Mouse (Mus musculus) bone marrow macrophage, adult 2 months (primary cell): Measurements from ENCODE around the gene Ash1l. TPM values are rescaled to one million over a fixed set of nuclear protein-coding genes. Genes with fewer than 3 reads are reported as not detected.

Source experiments
- H3K27ac ChIP-seq: 2 replicates; pipeline ENCODE4 v1.5.1; 2012; ENCODE audit warnings: low read depth, low read length; ENCODE audit not compliant: insufficient read depth
- H3K4me1 ChIP-seq: 2 replicates; pipeline ENCODE4 v1.6.1; 2012; ENCODE audit warnings: low read length; ENCODE audit not compliant: control insufficient read depth, insufficient read depth
- H3K4me3 ChIP-seq: 2 replicates; pipeline ENCODE4 v1.5.1; 2012; ENCODE audit warnings: mild to moderate bottlenecking, low read length, moderate library complexity; ENCODE audit not compliant: insufficient read depth
- CTCF ChIP-seq: IDR thresholded peaks from 2 replicates; pipeline ENCODE4 v1.5.1; 2012; ENCODE audit warnings: low read depth, mild to moderate bottlenecking, low read length, moderate library complexity
- POLR2A ChIP-seq: IDR thresholded peaks from 2 replicates; pipeline ENCODE4 v1.6.1; 2012; ENCODE audit warnings: mild to moderate bottlenecking, low read depth, low read length, borderline replicate concordance
- polyA plus RNA-seq: library from polyadenylated mRNA; stranded (reverse); fragments of >200 nt; gene quantifications from 2 replicates; pipeline ENCODE4 v1.2.4, GENCODE M21; 2012; ENCODE audit not compliant: missing spikeins, insufficient read depth, insufficient read length

The Ash1l gene
- polyA plus RNA-seq, 1 experiment: 23.1 TPM

DNA sequence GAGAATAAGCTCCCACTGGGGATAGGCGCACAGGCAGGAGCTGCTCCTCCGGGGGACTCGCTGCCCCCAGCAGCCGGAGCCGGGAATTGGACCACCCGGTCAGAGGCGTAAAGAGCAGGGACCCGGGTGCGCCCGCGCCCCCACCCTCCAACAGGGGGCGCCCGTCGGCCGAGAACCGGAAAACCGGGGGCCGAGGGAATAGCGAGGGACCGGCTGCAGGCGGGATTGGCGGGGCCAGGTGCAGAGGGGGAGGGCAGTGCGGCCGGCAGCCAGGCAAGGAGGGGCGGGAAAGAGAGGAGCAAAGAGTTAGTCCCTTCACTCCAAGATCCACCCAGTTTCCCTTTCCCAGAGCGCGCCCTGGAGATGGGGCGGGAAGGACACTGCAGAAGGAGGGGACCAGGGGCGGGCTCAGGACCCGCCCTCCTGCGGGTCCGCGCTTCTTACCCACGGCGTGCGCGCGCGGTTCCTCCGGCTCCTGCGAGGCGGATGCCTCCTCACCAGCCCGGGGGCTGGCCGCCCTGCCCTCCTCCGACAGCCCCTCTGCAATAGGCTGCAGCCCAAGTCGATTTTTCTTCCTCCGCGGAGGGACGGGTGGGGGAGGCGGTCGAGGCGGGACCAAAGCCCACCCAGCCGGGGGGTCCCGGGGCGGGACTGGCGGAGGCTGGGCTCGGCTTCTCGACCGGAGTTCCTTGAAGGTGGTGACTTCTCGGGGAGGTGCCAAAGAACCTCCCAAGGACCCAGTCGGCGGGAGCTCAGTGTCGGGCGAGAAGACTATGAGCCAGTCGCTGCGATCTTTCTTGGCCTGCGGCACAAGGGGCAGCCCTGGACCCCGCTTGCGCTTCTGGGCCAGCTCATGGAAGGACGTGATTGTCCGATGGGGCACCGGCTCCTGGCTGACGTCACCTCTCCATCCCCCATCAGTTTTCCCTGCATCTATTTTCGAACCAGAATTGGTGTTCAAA, 140.6 kb downstream of the Ash1l start:
- H3K27ac ChIP-seq: no peak overlapping the region
- TF ChIP-seq CTCF (peak; percentile 49), POLR2A (no peak)
- peak overlapping the region; percentile 74 for H3K4me3 ChIP-seq
- H3K4me1 ChIP-seq: peaks cover 14% of the 10 kb centered on the region

DNA sequence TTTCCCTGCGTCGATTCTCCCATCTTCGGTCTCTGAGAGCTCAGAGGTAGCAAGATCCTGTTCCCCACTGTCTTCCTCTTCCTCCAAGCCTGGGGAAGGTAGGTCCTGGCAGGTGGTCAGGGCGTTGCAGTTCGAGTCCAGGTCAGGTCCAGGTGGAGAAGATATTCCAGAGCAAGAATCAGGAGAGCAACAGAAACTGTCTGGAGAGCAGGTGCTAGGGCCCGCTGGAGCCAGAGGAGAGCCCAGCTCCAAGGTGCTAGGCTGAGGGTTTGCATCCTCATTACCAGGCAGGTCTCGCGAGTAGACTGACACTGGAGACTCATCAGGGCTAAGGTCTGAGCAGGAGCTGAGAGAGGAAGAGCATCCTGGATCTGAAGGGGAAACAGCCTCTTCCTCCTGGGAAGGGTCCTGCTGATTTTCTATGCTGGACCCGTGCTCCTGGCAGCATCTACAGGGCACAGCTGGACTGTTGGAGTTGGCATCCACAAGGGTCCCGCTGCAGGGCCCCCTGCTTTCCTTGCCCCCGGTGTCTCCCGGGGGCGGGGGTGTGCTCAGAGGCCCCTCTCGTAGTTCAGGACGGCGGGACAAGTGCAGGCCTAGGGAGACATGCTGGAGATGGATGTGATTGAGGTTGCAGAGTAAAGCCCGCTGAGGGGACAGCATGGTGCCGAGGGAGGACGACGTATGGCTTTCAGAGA, 141.5 kb downstream of the Ash1l start:
- Histone ChIP-seq H3K4me1 (peaks cover 14% of the 10 kb centered on the region), H3K4me3 (no peak overlapping the region), H3K27ac (no peak overlapping the region)
- TF ChIP-seq POLR2A (no peak), CTCF (no peak)

DNA sequence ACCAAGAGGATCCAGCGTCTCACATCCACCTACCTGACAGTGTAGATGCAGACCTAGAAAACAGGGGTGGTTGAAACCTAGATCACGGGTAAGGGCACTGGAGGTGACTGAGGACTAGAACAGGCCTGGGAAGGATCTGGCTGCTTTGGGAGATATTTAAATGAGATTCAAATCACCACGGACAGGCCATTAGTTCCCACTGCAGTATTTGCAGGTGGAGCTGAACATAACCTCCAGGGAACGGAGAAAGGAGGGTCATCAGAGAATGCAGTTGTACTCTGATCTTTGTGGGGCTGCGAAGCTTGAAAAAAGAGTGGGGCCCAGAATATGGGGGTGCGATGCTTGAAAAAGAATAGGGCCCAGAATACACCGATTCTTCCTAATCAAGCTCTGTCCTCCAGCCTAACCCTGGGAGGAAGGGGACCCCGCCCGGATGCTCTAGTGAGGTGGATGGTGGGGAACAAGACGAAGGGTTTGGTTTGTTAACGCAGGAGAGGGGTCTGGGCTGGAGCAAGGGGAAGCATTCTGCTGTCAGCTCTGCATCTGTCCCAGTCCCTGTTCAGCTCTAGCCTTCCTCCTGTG, 142.2 kb downstream of the Ash1l start:
- Histone ChIP-seq H3K4me1 (peaks cover 11% of the 10 kb centered on the region), H3K27ac (no peak overlapping the region), H3K4me3 (no peak overlapping the region)
- TF ChIP-seq CTCF (no peak), POLR2A (no peak)

DNA sequence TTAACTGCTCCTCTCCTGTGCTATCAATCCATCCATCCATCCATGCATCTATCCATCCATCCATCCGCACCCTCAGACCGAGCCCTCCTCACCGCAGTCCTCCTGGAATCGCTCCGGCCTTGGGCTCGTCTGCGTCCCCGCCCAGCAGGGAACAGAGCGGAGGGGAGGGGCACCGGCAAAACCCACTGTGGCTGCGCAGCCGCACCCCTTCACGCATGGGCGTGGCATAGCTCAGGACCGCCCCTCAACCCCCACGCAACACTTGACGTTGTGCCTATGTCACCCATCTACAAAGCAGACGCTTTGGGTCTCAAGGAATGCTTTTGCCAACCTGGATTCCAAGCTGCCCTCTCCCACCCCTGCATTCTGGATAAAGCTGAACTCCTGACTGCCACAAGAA, 142.8 kb downstream of the Ash1l start, which contains the start of gene Rusc1:
Gene Rusc1 (minus strand): TSS at position 137 of the 400 bp plus-strand sequence.
- TF ChIP-seq POLR2A (no peak), CTCF (no peak)
- Histone ChIP-seq H3K4me1 (peaks cover 8% of the 10 kb centered on the region), H3K27ac (no peak within 1 kb of the TSS), H3K4me3 (no peak within 1 kb of the TSS)

DNA sequence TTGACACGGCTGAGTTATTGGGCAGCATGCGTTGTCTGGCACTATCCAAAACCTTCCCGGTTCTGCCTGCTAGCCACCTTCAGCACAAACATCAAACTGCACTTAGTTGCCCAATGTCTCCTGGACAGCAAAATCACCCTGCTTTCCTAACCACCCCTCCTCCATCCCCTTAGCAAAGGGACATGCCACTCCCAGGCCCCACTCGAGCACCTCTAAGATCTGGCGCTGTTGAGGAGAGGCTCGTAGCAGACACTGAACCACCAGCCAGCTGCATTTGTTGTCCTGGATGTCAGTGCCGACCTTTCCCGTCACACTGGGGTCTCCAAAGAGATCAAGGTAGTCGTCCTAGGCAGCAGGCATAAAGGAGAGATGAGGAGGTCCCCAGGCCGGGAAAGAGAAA, 143.6 kb downstream of the Ash1l start:
- TF ChIP-seq POLR2A: no peak
- TF ChIP-seq CTCF: no peak
- no peak overlapping the region for H3K27ac ChIP-seq
- H3K4me3 ChIP-seq: no peak overlapping the region
- H3K4me1 ChIP-seq: peaks cover 6% of the 10 kb centered on the region; the same call in 1 of the 2 replicates

DNA sequence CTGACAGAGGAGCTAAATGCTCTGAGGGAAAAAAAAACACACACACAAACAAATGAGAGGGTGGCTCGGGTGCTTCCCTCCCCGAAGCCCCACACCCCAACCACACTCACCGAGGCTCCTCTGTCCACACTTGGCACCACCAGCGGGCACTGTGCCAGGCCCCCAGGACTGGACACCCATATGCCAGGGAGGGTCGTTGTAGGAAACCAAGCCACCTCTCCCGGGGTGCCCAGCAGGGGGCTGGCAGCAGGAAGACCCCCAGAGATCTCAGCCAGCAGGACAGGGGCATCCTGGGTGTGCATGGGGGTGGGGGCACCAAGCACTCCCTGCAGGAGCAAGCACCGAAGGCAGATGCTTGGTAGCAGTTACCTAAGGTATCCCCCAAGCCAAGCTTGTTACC, 150.4 kb downstream of the Ash1l start, which contains the start of gene Gm43738:
Gene Gm43738 (minus strand): TSS at position 289 of the 400 bp plus-strand sequence.
- peaks cover 29% of the 10 kb centered on the region for H3K4me1 ChIP-seq
- peak within 1 kb of the TSS; percentile 69 for H3K4me3 ChIP-seq
- no peak for TF ChIP-seq POLR2A
- TF ChIP-seq CTCF: no peak
- peak within 1 kb of the TSS; percentile 57 for H3K27ac ChIP-seq

DNA sequence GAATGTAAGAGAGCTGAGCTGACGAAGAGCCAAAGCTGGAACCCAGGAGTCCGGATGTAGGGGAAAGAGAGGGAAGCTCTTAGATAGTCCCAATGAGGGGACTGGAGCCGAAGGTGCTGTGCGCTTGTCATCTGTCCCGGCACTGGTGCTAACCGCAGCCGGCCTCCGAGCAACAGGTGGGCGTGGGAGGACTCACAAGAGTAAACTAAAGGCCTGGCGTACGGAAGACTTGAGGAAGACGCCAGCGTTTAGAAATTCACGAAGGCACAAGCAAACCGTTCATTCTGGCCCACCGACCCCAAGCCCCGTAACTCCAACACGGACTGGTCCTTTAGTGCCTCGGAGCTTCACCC, 151.0 kb downstream of the Ash1l start:
- H3K4me1 ChIP-seq: peaks cover 30% of the 10 kb centered on the region

DNA sequence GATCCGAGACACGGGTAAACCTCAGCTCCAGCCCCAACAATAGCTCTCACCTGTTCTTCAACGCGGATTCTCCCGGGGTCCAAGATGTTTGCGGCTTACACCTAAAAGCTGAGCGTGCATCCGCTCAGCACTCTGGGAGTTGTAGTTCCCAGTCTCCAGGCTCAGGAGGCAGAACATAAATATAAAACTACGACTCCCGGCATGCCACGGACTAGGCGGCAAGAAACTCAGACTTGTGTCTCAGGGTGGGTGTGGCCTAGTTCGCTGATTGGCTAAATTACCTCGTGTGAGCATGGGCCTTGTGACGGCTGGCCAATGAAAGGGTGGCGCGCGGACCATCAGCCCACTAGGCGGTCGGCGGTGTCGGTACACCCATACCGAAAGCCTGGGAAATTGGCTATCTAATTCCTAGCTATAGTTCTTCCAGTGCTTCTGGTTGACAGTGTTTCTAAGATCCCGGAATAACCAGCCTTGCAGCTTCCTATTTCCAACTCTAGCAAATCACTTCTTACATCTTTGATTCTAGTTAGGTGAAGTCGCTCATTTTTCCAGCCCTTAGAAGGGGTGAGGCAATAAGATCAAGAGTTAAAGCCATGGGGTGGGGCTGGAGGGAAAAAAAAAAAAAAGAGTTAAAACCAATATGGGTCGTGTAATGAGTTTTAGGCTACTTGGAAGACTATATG, 151.5 kb downstream of the Ash1l start, which contains the start of gene Fdps:
Gene Fdps (minus strand): TSS at position 148 of the 683 bp plus-strand sequence.
- Histone ChIP-seq H3K4me3 (peak within 1 kb of the TSS; percentile 69), H3K27ac (peak within 1 kb of the TSS; percentile 76), H3K4me1 (peaks cover 34% of the 10 kb centered on the region)
- TF ChIP-seq POLR2A (no peak), CTCF (no peak)

More for the DNA sequence above, 151.0 kb downstream of the Ash1l start:
- Histone ChIP-seq H3K4me3 (peak overlapping the region; percentile 69), H3K27ac (peak overlapping the region; percentile 57)
- TF ChIP-seq CTCF: 0 out of 2 replicates have a peak, but pooled peaks have one; percentile 15
- no peak for TF ChIP-seq POLR2A
